Mouse (Mus musculus): ENCODE measurements around the gene Fat1.

GRCm38 (mm10) chr8:45093599-45093998 is 158.4 kb downstream of the Fat1 start:
- TF ChIP-seq CTCF (IDR thresholded peaks at IDR 0.05; ENCODE audit: control insufficient read depth, insufficient read depth, insufficient replicate concordance, low read depth, low read length) (no peak), POLR2A (IDR thresholded peaks at IDR 0.05; ENCODE audit: control insufficient read depth, low read depth, low read length) (no peak)

Data from testis, adult 2 months (tissue).